Mouse (Mus musculus) kidney, embryonic 15.5 days (tissue): Measurements from ENCODE around the gene Mtcl1. TPM values are rescaled to one million over a fixed set of nuclear protein-coding genes. Genes with fewer than 3 reads are reported as not detected.
A peak's percentile ranks its signal among the peaks of the same experiment; 100 is the strongest.

Experiments
- ATAC-seq: fragments of 200-750 bp; cut with Nextera tagmentation; replicated peaks from 2 replicates; pipeline ENCODE4 v1.8.0; 2017; ENCODE audit warnings: moderate TSS enrichment; ENCODE audit not compliant: low FRiP score
- H3K27ac ChIP-seq: fragments of 300-500 bp; sonication (generic); 2 replicates; pipeline ENCODE4 v1.5.1; 2015; ENCODE audit warnings: mild to moderate bottlenecking, inconsistent platforms
- H3K27me3 ChIP-seq: fragments of 300-500 bp; sonication (generic); 2 replicates; pipeline ENCODE4 v1.6.1; 2015; ENCODE audit warnings: inconsistent platforms
- H3K36me3 ChIP-seq: fragments of 300-500 bp; sonication (generic); 2 replicates; pipeline ENCODE4 v1.6.1; 2015; ENCODE audit warnings: inconsistent platforms
- H3K4me1 ChIP-seq: fragments of 300-500 bp; sonication (generic); 2 replicates; pipeline ENCODE4 v1.6.1; 2015; ENCODE audit warnings: inconsistent platforms
- H3K4me2 ChIP-seq: fragments of 300-500 bp; sonication (generic); 2 replicates; pipeline ENCODE4 v1.6.1; 2015; ENCODE audit warnings: moderate library complexity, mild to moderate bottlenecking, inconsistent platforms
- H3K4me3 ChIP-seq: fragments of 300-500 bp; sonication (generic); replicated peaks from 2 replicates; pipeline ENCODE4 v1.5.1; 2015; ENCODE audit warnings: mild to moderate bottlenecking, inconsistent platforms
- H3K9ac ChIP-seq: fragments of 300-500 bp; sonication (generic); 2 replicates; pipeline ENCODE4 v1.6.1; 2015; ENCODE audit warnings: mild to moderate bottlenecking, inconsistent platforms
- H3K9me3 ChIP-seq: fragments of 300-500 bp; sonication (generic); replicated peaks from 2 replicates; pipeline ENCODE4 v1.6.1; 2016; ENCODE audit warnings: inconsistent platforms
- WGBS: fragments of 180-500 bp; shearing (Covaris S2); methylation state at CpG from one replicate; pipeline ENCODE4 v1.1.7; 2015; ENCODE audit warnings: mixed read lengths; 5-methylcytosine and 5-hydroxymethylcytosine counted together
- polyA plus RNA-seq: library from polyadenylated mRNA; unstranded; fragments of >200 nt; fragmentation: Nextera tagmentation; extraction: Ambion mirVana; gene quantifications from 2 replicates; pipeline ENCODE4 v1.2.1, GENCODE M21; 2015

The Mtcl1 gene
- polyA plus RNA-seq, 1 experiment from 2014 or later: 6.4 TPM

DNA sequence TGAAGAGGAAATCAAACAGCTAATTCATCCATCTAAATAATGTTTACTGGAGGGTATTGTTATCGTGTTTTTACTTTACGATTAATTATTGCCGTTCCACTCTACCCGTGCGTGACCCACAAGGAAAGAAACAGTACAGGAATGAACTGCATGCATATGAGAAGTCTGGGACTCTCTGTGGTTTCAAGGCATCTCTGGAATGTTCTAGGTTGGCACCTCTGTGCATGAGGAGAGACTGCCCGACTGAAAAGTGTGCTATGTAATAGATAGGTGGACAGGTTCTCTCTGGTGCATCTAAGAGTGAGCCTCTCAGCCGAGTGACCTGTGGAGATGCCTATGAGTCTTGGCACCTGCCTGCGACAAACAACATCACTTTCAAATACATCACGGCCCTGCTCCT, 78.7 kb downstream of the Mtcl1 start:
- Histone ChIP-seq H3K9me3 (no peaks in the 10 kb centered on the region), H3K9ac (no peak overlapping the region), H3K4me3 (no peak overlapping the region), H3K36me3 (no peaks in the 10 kb centered on the region), H3K27ac (0 out of 2 replicates have a peak overlapping the region, but pooled peaks have one; percentile 56), H3K4me2 (no peak overlapping the region), H3K4me1 (peaks cover 54% of the 10 kb centered on the region), H3K27me3 (no peaks in the 10 kb centered on the region)
- 70% methylated on average over 9 of the region's 9 CpGs for WGBS
- ATAC-seq: 0 out of 2 replicates have a peak, but pooled peaks have one; percentile 40

DNA sequence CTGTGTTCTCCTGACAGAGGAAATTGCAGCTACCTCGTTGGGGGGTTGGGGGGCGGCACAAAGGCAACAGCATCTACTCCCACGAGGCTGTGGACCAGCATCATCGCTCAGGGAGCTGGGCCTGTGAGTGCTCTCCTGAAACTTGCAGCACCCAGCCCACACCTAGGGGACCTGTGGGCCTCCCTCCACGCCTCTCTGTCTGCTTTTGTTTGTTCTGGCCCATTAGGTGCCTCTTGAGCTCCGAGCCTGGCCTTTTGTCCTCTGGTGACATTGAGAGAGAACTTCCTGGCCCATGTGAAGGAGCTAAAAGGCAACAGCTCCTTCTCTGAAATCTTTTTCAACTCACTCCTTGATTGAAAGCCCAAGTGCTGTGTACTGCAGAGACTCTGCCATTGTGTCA, 79.8 kb downstream of the Mtcl1 start:
- Histone ChIP-seq H3K4me1 (peaks cover 48% of the 10 kb centered on the region), H3K27me3 (no peaks in the 10 kb centered on the region), H3K27ac (peak overlapping the region; percentile 56), H3K4me2 (no peak overlapping the region), H3K9me3 (no peaks in the 10 kb centered on the region), H3K36me3 (no peaks in the 10 kb centered on the region), H3K4me3 (no peak overlapping the region), H3K9ac (no peak overlapping the region)
- 0 out of 2 replicates have a peak, but pooled peaks have one; percentile 9 for ATAC-seq
- 41% methylated on average over 6 of the region's 6 CpGs for WGBS

DNA sequence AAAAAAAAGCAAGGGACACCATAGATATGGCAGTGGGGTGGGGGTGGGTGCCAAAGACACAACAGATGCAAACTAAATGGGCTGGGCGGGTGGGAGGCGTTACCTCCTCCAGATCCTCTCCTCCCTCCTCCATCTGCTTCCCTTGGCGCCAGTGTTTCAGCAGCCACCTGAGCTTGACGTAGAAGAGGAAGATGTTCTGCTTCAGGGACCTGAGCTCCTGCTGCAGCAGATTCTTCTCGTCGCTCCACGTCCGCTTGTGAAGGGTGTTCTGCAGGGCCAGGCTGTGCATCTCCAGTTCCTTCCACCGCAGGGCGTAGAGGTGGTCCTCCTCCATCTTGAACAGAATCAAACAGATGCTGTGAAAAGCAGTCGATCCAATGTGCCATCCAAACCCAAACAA, 81.4 kb downstream of the Mtcl1 start:
- H3K27ac ChIP-seq: 0 out of 2 replicates have a peak overlapping the region, but pooled peaks have one; percentile 28
- no peak overlapping the region for H3K4me3 ChIP-seq
- 74% methylated on average over 11 of the region's 11 CpGs for WGBS
- H3K4me1 ChIP-seq: peaks cover 50% of the 10 kb centered on the region
- H3K4me2 ChIP-seq: no peak overlapping the region
- H3K9me3 ChIP-seq: no peaks in the 10 kb centered on the region
- no peak overlapping the region for H3K9ac ChIP-seq
- no peak for ATAC-seq
- no peaks in the 10 kb centered on the region for H3K27me3 ChIP-seq
- 0 out of 2 replicates have a peak, but pooled peaks cover 1% of the 10 kb centered on the region for H3K36me3 ChIP-seq

DNA sequence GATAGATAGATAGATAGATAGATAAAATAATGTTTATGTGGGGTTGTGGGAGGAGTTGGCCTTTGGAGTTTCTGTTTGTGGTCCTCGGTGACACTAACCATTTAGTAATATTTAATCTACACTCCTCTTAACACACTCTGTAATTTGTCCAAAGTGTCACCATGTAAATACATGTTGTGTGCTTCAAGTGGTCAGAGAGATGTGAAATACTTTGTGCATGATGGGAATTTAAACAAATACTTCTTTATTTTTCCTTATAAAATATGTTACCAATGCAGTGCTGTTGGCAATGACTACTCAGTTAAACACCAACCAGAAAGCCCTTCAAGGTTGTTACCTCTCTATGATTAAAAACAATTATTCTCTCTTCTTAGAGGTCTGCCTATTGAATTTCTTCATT, 83.9 kb downstream of the Mtcl1 start:
- H3K36me3 ChIP-seq: 0 out of 2 replicates have a peak, but pooled peaks cover 5% of the 10 kb centered on the region
- no peaks in the 10 kb centered on the region for H3K27me3 ChIP-seq
- WGBS: 76% methylated on average over 1 of the region's 1 CpGs
- no peak for ATAC-seq
- no peak overlapping the region for H3K4me2 ChIP-seq
- no peak overlapping the region for H3K27ac ChIP-seq
- no peak overlapping the region for H3K4me3 ChIP-seq
- peaks cover 42% of the 10 kb centered on the region for H3K4me1 ChIP-seq
- no peak overlapping the region for H3K9ac ChIP-seq
- H3K9me3 ChIP-seq: no peaks in the 10 kb centered on the region

DNA sequence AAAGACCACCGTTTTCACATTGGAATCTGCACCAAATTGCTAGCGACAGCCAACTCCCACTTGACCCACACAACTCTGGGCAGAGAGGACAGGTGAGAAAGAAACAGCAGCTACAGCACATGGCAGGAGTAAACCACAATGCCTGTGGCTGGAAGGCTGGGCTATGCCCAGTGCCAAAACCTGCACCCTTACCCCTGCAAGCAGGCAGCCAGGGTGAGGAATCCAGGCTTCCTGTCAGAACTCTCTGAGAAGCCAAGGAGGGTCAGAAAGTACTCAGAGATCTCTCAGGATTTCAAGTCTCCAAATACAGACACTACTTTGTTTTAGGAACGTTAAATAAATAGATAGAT, 84.3 kb downstream of the Mtcl1 start:
- no peak overlapping the region for H3K9ac ChIP-seq
- H3K9me3 ChIP-seq: no peaks in the 10 kb centered on the region
- H3K36me3 ChIP-seq: 0 out of 2 replicates have a peak, but pooled peaks cover 5% of the 10 kb centered on the region
- no peaks in the 10 kb centered on the region for H3K27me3 ChIP-seq
- no peak for ATAC-seq
- no peak overlapping the region for H3K27ac ChIP-seq
- peaks cover 38% of the 10 kb centered on the region for H3K4me1 ChIP-seq
- H3K4me2 ChIP-seq: no peak overlapping the region
- no peak overlapping the region for H3K4me3 ChIP-seq
- WGBS: 84% methylated on average over 3 of the region's 3 CpGs

DNA sequence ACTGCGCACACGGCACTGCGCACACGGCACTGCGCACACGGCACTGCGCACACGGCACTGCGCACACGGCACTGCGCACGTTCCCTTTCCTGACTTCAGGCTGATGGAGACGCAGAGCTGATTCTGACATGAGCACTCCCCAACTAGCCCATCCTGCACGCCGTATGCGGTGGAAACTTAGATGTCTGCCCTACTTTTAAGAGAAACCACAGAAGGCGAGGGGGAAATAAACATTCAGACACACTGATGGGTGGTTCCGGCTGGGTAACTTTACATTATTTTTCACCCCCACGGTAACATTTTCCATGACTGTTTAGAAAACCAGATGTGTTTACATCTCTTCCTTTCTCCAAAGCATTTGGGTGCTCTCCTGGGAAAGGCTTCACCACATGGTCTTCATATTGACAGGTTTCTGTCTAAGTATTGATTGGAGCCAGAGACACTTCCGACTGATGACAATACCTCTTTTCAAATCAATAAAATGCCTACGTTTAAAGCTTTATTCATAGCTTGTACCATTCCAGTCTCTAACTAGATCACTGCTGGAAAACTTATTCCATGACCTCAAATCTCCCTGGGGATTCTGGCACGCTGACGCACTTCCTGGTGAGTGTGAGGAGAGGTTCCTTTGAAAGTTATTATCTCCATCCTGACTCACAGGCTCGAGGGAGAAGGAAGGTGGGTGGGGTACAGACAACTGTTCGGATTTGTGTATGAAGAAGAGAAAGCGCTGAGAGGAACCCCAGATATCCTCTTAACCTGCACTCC, 84.8 kb downstream of the Mtcl1 start:
- Histone ChIP-seq H3K9me3 (no peaks in the 10 kb centered on the region), H3K36me3 (0 out of 2 replicates have a peak, but pooled peaks cover 5% of the 10 kb centered on the region), H3K27ac (no peak overlapping the region), H3K27me3 (no peaks in the 10 kb centered on the region), H3K4me1 (peaks cover 32% of the 10 kb centered on the region), H3K4me2 (no peak overlapping the region), H3K4me3 (no peak overlapping the region), H3K9ac (no peak overlapping the region)
- ATAC-seq: no peak
- 79% methylated on average over 26 of the region's 26 CpGs for WGBS

DNA sequence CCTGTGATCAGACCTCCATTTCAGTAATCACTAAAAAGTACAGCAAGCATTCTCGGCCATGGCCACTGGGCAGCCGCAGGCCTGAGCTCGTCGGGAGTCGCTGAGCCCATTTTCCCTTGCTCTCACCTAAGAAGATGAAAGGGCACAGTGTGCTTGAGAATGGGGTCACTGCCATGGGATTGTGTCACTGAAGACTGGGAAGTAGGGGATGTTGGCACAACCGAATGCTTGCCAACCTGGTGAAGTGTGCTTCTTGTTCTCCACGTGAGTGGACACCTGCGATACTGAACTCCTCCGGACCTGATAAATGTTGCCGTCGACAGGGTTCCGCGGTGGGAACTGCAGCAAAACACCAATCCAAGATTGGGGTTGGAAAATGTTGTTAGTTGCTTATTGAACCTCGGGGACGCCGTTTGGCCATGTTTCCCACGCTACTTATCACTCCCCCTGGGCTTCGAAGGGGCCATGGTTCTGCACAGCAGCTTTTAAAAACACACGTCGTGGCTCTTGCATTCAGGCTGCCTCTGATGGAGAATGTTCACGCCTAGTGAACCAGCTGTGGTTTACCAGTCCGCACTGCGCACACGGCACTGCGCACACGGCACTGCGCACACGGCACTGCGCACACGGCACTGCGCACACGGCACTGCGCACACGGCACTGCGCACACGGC, 85.6 kb downstream of the Mtcl1 start:
- no peaks in the 10 kb centered on the region for H3K27me3 ChIP-seq
- H3K9me3 ChIP-seq: no peaks in the 10 kb centered on the region
- H3K27ac ChIP-seq: no peak overlapping the region
- H3K36me3 ChIP-seq: 0 out of 2 replicates have a peak, but pooled peaks cover 5% of the 10 kb centered on the region
- H3K9ac ChIP-seq: no peak overlapping the region
- 81% methylated on average over 36 of the region's 36 CpGs for whole genome bisulfite sequencing
- no peak overlapping the region for H3K4me2 ChIP-seq
- H3K4me1 ChIP-seq: peaks cover 26% of the 10 kb centered on the region
- ATAC-seq: no peak
- H3K4me3 ChIP-seq: no peak overlapping the region

DNA sequence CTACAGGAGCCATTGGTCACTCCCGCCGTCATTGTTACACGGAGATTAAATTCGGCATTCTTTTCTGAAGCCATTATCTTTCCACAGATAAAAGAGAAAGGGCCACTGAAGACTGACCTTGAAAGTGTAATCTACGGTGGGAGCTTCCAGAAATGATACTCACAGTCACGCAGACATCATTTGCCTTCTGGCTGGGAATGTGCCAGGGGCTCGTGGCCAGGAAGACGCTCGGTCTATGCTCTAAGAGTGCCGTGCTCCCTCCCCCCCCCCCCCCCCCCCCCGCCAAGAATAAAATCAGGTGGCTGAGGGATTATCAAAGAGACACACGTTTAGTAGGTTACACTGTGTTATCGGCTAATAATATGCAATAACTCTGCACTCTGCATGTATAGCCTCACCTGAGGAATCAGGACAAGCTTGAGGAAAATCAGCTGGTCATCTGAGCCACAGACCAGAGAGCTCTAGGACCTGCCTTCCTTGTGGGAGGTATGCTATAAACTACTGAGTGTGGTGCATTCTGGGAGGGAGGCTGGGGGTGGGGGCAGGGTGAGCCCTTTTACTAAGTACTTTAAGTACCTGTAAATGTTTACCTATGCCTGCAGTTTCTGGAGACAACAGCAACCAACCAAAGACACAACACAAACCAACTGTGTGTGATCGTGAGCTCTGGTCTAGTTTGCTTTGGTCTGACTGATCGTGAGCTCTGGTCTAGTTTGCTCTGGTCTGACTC, 87.1 kb downstream of the Mtcl1 start:
- Histone ChIP-seq H3K4me3 (peak overlapping the region; percentile 20), H3K9ac (no peak overlapping the region), H3K36me3 (0 out of 2 replicates have a peak, but pooled peaks cover 5% of the 10 kb centered on the region), H3K9me3 (no peaks in the 10 kb centered on the region), H3K27ac (peak overlapping the region; percentile 41; the same call in 1 of the 2 replicates), H3K4me2 (peak overlapping the region; percentile 33), H3K27me3 (no peaks in the 10 kb centered on the region), H3K4me1 (peaks cover 28% of the 10 kb centered on the region)
- peak; percentile 76 for ATAC-seq
- 82% methylated on average over 14 of the region's 15 CpGs for WGBS

DNA sequence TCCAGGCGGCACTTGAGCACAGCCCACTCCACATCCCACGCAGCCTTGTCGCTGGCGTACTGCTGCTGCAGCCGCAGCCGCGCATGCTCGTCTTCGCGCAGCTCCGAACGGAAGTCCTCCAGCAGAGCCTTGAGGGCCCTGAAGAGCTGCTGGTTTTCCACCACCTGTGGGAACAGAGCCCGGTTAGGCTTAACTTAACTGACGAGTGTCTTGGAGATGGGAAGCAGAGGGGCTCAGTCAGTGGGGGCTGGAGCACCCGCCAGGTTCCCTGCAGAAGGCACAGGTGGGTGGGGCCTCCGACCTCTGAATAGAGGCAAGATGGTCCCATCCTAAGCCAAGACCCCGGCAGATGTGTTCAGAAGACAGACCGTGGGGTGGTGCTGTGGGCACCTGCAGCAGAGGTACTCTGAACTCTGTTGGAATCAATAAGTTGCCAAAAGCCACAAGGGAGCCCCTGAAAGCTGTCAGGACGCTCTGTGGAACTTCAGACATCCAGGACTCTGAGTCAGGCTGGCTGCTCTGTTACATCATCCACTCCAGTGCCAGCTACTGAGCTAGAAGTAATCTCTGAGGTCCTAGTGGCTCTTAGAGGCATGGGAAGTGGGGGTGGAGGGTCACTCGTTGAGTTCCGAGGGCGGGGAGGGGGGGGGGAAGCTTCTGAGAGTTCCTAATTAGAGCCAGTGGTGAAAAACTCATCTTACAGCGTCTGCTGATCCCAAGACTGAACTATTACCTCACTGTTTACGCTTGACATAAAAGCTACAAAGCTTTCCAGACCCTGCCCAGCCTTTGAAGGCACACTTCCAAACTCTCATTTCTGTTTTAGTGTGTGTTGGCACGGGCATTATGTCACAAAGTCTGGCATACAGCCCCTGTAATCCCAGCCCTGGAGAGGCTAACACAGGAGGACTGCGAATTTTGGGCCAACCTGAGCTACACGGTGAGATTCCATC, 91.2 kb downstream of the Mtcl1 start:
- Histone ChIP-seq H3K36me3 (peaks cover 14% of the 10 kb centered on the region), H3K4me1 (peaks cover 30% of the 10 kb centered on the region), H3K27me3 (no peaks in the 10 kb centered on the region), H3K9ac (no peak overlapping the region), H3K4me3 (no peak overlapping the region), H3K4me2 (no peak overlapping the region), H3K27ac (no peak overlapping the region), H3K9me3 (no peaks in the 10 kb centered on the region)
- WGBS: 72% methylated on average over 27 of the region's 27 CpGs
- no peak for ATAC-seq

DNA sequence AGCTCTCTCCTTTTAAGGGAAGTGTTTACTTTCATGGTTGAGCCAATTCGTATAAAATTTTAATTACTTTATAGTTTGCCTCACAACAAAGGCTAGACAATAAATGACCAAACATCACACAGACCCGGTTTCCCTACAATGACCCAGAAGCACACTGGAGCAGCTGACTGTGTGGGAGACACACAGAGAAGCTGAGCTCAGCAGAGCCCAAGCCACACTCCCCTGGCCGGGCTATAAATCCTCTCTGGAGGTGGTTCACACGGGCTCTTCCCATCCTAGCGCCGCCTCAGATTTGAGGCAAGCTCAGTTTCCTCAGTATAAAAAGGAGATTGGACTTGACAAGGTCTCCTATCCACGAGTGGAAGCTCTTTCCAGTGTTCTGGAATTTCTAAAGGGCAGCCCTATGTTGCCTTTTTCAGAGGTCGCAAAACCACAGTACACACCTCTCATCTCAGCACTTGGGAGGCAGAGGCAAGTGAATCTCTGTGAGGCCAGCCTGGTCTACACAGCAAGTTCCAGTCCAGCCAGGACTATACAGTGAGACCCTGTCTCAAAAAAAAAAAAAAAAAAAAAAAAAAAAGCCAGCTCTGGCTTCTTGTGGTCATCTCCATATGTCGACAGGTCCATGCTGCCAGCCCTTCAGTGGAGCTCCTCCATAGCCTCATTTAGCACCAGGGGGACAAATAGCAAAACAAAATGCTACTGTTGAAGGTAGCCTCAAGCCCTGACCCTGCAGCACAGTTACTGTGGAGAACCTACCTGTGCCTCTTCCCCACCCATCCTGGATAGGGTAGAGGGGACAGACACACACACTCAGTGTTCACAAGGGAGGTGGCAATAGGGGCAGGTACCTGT, 92.2 kb downstream of the Mtcl1 start:
- Histone ChIP-seq H3K27me3 (no peaks in the 10 kb centered on the region), H3K4me3 (no peak overlapping the region), H3K27ac (peak overlapping the region; percentile 54; the same call in 1 of the 2 replicates), H3K9me3 (no peaks in the 10 kb centered on the region), H3K4me1 (peaks cover 37% of the 10 kb centered on the region), H3K9ac (no peak overlapping the region), H3K36me3 (peaks cover 9% of the 10 kb centered on the region), H3K4me2 (no peak overlapping the region)
- WGBS: 34% methylated on average over 9 of the region's 9 CpGs
- peak; percentile 82 for ATAC-seq
